Mouse (Mus musculus) activated CD4-positive, CD25-positive, alpha-beta regulatory T cell, adult 4 months (primary cell): ENCODE results near the gene Poglut1. TPM values are rescaled to one million over a fixed set of nuclear protein-coding genes. Genes with fewer than 3 reads are reported as not detected.
"Not testable (repeated sequence)": the region's sequence is repeated elsewhere in the genome, so short reads cannot be mapped to it uniquely, and the experiment has no call there.

Experiments
- ATAC-seq: one replicate; pipeline ENCODE4 v1.8.0; 2017
- polyA plus RNA-seq, 2 experiments: library from polyadenylated mRNA; unstranded; fragments of 100-300 nt; shearing (Covaris generic); gene quantifications; one replicate each; pipeline ENCODE4 v1.2.1; 2017

Poglut1 gene
- polyA plus RNA-seq, 2 experiments from 2014 or later, result 32.4 to 38.7 TPM

DNA sequence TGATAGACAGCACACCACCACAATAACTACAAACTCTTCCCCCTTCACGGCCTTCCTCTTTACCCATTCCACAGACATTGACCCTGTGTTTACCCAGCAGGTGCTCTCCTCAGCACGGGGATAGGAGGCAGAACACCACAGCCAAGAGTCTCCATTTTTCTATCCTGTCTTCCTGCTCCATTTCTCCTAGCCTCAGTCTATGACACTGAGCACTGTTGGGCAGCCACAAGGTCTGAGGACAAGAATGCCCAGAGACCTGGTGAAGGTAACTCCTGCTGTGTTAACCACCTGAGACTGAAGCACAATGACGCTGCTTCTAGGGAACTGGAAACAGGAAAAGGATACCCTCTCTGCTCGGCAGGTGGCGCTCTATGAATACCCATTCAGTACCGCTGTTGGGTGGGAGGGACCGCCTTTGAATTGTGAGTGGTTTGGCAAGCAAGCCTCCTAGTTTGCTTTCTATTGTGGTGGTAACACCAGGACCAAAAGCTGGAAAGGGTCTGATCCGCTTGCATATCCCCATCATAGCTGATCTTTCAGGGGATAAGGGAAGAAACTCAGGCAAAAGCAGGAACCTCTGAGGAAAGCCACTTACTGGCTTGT, 13.4 kb downstream of the Poglut1 start:
- peak; percentile 91 for ATAC-seq

GRCm38 (mm10) chr16:38526264-38526663, 23.8 kb downstream of the Poglut1 start:
- no peak for ATAC-seq

DNA sequence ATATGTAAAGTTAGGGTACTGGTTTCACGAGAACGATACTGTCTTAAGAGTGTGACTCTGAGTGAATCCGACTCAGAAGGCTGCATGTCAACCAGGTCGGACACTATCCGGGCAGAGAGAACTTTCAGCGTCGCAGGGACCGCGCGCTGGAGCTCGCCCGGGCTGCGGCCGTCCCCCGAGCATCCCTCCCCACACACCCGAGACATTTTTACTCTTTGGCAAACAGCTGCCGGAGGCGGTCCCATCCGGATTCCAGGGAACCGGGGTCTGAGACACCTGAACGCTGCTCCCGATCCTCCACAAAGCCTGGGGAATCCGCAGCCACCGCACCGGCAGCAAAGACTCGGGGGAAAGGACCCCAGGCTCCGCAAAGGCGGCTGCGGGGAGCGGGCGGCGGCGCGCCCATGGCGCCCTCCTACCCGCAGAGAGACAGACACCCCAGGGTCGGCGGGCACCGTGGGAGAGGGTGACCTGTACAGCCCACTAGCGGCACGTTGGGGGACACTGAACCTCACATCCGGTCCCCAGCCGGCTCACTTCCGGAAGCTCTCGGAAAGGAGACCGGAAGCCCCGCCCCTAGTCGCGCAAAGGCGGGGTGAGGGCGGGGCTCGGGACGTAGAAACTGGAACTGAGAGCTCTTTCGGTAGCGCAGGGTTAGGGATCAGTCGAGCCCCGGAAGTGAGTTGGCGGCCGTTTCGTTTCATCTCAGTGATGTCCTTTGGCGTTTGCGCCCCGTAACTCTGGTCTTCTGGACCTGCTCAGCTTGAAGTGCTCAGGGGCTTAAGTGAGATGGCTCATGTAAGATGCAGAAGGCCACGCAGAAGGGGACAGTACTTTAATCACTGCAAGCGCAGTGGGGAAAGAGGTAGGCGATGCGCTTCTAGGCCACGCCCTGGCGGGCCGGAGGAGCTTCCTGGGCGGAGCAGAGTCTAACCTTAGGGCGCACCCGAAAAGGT, 27.7 kb downstream of the Poglut1 start, which contains the start of gene Timmdc1:
Timmdc1 (minus strand) TSS at position 535 of the 956 bp plus-strand sequence.
- ATAC-seq, result peak; percentile 96

- ATAC-seq, result no peak
Measured at GRCm38 (mm10) chr16:38521211-38521987, 28.7 kb downstream of the Poglut1 start.

DNA sequence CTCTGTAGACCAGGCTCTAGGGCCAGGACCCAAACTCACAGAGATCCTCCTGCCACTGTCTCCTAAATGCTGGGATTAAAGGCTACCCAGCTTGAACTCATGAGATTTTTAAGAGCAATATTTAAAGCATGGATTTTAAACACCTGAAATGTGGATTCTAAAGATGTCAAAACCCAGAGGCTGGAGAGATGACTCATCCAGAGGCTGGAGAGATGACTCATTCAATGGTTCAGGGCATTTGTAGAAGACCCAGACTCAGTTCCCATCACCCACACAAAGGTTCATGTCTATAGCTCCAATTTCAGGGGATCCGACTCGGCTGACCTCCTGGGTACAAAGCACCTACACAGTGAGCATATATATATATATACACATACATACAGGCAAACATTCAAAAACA, 30.9 kb downstream of the Poglut1 start:
- no peak for ATAC-seq

- no peak for ATAC-seq
Measured at GRCm38 (mm10) chr16:38510846-38511245, 39.2 kb downstream of the Poglut1 start.

- peak; percentile 72 for ATAC-seq
Measured at GRCm38 (mm10) chr16:38506041-38506634, 43.9 kb downstream of the Poglut1 start.

DNA sequence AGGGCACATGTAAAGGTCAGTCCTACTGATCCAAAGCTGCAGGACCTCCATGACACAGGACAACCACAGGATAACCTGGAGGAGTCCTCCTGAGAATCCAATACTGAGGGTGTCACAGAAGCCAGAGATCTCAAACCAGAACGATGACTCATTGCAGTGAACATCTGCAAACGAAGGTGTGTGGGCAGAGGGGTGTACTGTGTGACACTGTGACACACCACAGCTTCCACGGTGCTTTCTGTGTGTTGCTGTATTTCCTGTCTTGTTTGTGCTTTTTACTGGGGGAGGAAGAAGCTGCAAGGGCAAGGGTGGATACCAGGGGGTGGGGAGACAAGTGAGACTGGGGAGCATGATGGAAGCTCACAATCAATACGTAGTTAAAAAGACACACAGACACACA, 46.5 kb downstream of the Poglut1 start:
- ATAC-seq, result peak; percentile 65

- no peak for ATAC-seq
Measured at GRCm38 (mm10) chr16:38502469-38502868, 47.6 kb downstream of the Poglut1 start.

DNA sequence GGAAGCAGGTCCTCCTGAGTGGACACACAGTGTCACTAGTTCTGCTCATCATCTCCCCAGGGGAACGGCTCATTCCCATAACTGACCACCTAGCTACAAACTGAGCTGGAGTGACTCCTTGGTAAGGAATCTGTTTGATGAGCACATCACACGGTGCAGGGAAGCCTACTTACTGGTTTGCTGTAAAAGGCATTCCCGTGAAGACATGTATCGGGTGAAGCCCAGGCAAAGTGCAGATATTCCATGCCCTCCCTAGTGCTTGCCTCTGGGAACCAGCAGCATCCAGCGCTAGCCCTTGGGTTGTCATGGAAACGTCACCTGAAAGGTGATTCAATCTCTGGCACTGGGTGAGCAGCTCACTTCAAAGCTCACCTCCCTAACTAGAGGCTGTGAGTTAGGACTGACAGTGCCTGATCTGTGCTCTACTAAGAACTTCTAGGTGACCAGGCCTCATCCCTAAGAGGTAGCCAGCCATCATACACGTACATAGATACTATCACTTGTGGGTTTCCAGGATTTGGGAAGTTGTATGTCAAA, 53.4 kb downstream of the Poglut1 start:
- ATAC-seq, result no peak

GRCm38 (mm10) chr16:38493890-38494289, 56.2 kb downstream of the Poglut1 start:
- no peak for ATAC-seq

- ATAC-seq, result no peak
Measured at GRCm38 (mm10) chr16:38492551-38492950, 57.5 kb downstream of the Poglut1 start.

DNA sequence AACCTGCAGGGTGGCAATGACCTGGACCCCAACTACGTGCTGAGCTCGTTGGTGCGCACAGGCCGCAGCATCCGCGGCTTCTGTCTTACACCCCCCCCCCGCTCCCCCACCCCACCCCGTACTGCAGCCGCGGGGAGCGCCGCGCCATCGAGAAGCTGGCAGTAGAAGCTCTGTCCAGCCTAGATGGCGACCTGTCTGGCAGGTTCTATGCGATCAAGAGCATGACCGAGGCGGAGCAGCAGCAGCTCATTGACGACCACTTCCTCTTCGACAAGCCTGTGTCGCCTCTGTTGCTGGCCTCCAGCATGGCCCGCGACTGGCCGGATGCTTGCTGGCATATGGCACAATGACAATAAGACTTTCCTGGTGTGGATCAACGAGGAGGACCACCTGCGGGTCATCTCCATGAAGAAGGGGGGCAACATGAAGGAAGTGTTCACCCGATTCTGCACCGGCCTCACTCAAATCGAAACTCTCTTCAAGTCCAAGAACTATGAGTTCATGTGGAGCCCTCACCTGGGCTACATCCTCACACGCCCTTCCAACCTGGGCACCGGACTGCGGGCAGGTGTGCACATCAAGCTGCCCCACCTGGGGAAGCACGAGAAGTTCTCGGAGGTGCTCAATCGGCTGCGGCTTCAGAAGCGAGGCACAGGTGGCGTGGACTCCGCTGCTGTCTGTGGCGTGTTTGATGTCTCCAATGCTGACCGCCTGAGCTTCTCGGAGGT, 66.3 kb downstream of the Poglut1 start:
- ATAC-seq, result peak; percentile 43

GRCm38 (mm10) chr16:38482780-38483562, 67.1 kb downstream of the Poglut1 start:
- ATAC-seq, result peak; percentile 47

DNA sequence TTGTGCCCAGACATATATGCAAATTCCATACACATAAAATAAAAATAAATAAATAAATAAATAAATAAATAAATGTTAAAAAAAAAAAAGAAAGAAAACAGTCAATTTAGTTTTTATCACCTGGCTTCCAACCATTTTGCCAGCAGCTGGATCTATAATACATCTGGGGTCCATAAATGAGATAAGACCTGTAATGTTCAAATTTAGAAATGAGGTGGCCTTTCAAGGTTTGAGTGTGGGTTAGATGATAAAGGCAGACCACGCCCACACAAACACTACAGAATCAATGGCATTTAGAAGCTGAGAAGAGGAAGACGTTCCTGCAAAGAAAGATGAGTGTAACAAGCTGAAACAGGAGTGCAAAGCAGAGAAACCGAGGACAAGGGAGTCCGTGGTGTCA, 68.7 kb downstream of the Poglut1 start:
- no peak for ATAC-seq

GRCm38 (mm10) chr16:38478296-38478695, 71.8 kb downstream of the Poglut1 start:
- no peak for ATAC-seq

DNA sequence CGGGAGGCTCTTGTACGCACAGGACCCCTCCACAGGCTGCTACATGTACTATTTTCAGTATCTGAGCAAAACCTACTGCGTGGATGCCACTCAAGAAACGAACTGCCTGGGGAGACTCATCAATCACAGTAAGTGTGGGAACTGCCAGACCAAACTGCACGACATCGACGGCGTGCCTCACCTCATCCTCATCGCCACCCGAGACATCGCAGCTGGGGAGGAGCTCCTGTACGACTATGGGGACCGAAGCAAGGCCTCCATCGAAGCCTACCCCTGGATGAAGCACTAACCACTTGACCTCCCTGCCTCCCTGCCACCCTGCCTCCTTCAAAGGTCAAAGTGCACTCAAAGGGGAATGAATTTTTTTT, 72.8 kb downstream of the Poglut1 start:
- not testable (repeated sequence) for ATAC-seq

- ATAC-seq, result peak; percentile 85
Measured at GRCm38 (mm10) chr16:38476312-38477240, 73.5 kb downstream of the Poglut1 start.

DNA sequence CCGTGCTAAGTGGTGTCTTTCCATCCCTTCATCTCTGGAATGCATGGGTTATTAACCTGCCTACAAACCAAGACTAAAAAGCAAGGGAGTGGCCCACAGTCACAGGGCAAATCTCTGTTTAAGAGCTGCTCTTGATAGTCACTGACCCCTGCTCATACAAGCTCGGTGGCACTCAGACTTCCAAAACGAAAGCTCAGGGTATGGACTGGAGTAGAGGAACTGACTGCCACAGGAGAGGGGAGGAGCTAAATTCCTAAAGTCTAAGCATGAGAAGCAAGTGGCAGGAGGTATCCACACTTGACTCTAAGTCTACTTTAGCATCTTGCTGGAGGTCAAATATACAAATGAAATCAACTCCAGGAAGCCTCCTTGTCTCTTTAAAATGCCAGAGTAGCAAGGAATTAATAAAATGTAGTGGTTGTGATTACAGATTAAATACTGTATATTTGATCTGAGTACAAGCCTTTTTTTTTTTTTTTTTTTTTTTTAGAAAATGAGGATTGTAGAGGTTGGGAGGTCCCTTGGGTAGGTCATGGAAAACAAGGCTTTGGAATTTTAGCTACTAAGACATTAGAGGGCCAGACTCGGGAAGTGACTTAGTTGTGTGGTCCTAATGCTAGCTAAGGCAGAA, 74.3 kb downstream of the Poglut1 start:
- no peak for ATAC-seq
